Mouse (Mus musculus): ENCODE measurements at regions not wholly inside any gene's neighbourhood (a gene's known extent, or its start where the extent isn't known, plus 50 kb on each side); places are given as distances from the start of the nearest gene placed in this dataset.

GRCm38 (mm10) chr9:112498676-112499075 lies 262.9 kb upstream of the Arpp21 start:
- TF ChIP-seq E2F4 (IDR thresholded peaks at IDR 0.05; ENCODE audit: insufficient read depth) = no peak
- no peak for TF ChIP-seq POLR2A (IDR thresholded peaks at IDR 0.05; ENCODE audit: insufficient read length, low read depth)
- no peak for TF ChIP-seq CEBPB (IDR thresholded peaks at IDR 0.05; ENCODE audit: insufficient read depth, poor library complexity, severe bottlenecking)
- no peak for TF ChIP-seq USF1 (IDR thresholded peaks at IDR 0.05; ENCODE audit: low read depth)

Data from myocyte (in vitro differentiated cells).